Mouse (Mus musculus): ENCODE results near the gene Cers3. TPM values are rescaled to one million over a fixed set of nuclear protein-coding genes. Genes with fewer than 3 reads are reported as not detected.

Cers3 gene
- polyA plus RNA-seq, 1 experiment, result not detected

GRCm38 (mm10) chr7:66842021-66842420, 98.7 kb downstream of the Cers3 start:
- no peaks in the 10 kb centered on the region for H3K9me3 ChIP-seq (ENCODE audit: control insufficient read depth, low read length)
- TF ChIP-seq TAL1 (IDR thresholded peaks at IDR 0.05; ENCODE audit: low read length) (no peak), GATA1 (IDR thresholded peaks at IDR 0.05; ENCODE audit: low read length) (no peak)

GRCm38 (mm10) chr7:66843846-66844245, 100.5 kb downstream of the Cers3 start:
- Histone ChIP-seq H3K4me1 (ENCODE audit: control insufficient read depth) (peaks cover 7% of the 10 kb centered on the region), H3K4me3 (replicated peaks) (no peak overlapping the region), H3K27me3 (ENCODE audit: control insufficient read depth) (peaks cover 42% of the 10 kb centered on the region), H3K9me3 (ENCODE audit: control insufficient read depth, low read length) (no peaks in the 10 kb centered on the region), H3K36me3 (ENCODE audit: control insufficient read depth) (no peaks in the 10 kb centered on the region)
- TF ChIP-seq GATA1 (IDR thresholded peaks at IDR 0.05; ENCODE audit: low read length) (no peak), TAL1 (IDR thresholded peaks at IDR 0.05; ENCODE audit: low read length) (no peak)

More at GRCm38 (mm10) chr7:66842021-66842420, 98.7 kb downstream of the Cers3 start:
- Histone ChIP-seq H3K36me3 (ENCODE audit: control insufficient read depth) (no peaks in the 10 kb centered on the region), H3K27me3 (ENCODE audit: control insufficient read depth) (peaks cover 48% of the 10 kb centered on the region), H3K4me3 (replicated peaks) (no peak overlapping the region), H3K4me1 (ENCODE audit: control insufficient read depth) (peaks cover 7% of the 10 kb centered on the region)

DNA sequence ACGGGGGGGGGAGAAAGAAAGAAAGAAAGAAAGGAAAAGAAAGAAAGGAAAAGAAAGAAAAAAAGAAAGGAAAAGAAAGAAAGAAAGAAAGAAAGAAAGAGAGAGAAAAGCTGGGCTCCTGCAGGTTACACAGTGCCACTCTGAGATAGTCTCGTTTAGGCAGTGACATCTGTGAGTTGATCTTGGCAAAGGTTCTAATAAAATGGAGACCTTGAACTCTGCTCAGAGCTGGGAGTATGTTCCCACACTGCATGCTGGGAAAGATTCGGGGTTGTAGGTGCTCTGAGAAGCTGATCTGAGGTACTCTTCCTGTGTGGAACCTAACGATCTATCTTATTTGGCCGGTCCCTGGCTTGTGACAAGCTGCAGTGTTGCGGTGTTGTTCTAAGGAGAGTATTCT, 103.3 kb downstream of the Cers3 start:
- Histone ChIP-seq H3K27me3 (ENCODE audit: control insufficient read depth) (peaks cover 14% of the 10 kb centered on the region), H3K4me1 (ENCODE audit: control insufficient read depth) (no peaks in the 10 kb centered on the region), H3K36me3 (ENCODE audit: control insufficient read depth) (no peaks in the 10 kb centered on the region), H3K4me3 (replicated peaks) (no peak overlapping the region), H3K9me3 (ENCODE audit: control insufficient read depth, low read length) (no peaks in the 10 kb centered on the region)
- TF ChIP-seq GATA1 (IDR thresholded peaks at IDR 0.05; ENCODE audit: low read length) (no peak), TAL1 (IDR thresholded peaks at IDR 0.05; ENCODE audit: low read length) (no peak)

- Histone ChIP-seq H3K9me3 (ENCODE audit: control insufficient read depth, low read length) (no peaks in the 10 kb centered on the region), H3K4me1 (ENCODE audit: control insufficient read depth) (no peaks in the 10 kb centered on the region)
- TF ChIP-seq GATA1 (IDR thresholded peaks at IDR 0.05; ENCODE audit: low read length) (no peak), TAL1 (IDR thresholded peaks at IDR 0.05; ENCODE audit: low read length) (no peak)
Measured at GRCm38 (mm10) chr7:66847299-66847698, 104.0 kb downstream of the Cers3 start.

DNA sequence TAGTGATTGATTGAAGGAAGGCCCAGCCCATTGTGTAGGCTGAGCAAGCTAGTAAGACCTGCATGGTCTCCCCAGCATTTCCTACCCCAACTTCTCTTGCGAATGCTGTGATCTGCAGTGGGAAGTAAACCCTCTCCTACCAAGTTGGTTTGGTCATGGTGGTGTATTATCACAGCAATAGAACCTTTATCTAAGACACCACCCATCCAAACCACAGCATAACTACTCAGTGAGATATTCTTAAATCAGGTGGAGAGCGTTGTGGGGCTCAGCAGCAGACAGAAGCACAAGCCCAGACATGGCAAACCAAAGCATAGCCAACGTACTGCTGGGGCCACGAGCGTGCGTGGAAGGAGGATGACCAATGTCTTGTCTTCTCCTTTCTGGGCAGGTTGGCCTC, 106.0 kb downstream of the Cers3 start:
- Histone ChIP-seq H3K4me3 (replicated peaks) (no peak overlapping the region), H3K4me1 (ENCODE audit: control insufficient read depth) (no peaks in the 10 kb centered on the region), H3K9me3 (ENCODE audit: control insufficient read depth, low read length) (no peaks in the 10 kb centered on the region), H3K27me3 (ENCODE audit: control insufficient read depth) (no peaks in the 10 kb centered on the region), H3K36me3 (ENCODE audit: control insufficient read depth) (no peaks in the 10 kb centered on the region)
- TF ChIP-seq GATA1 (IDR thresholded peaks at IDR 0.05; ENCODE audit: low read length), result no peak
- no peak for TF ChIP-seq TAL1 (IDR thresholded peaks at IDR 0.05; ENCODE audit: low read length)

More at GRCm38 (mm10) chr7:66847299-66847698, 104.0 kb downstream of the Cers3 start:
- Histone ChIP-seq H3K36me3 (ENCODE audit: control insufficient read depth) (no peaks in the 10 kb centered on the region), H3K4me3 (replicated peaks) (no peak overlapping the region), H3K27me3 (ENCODE audit: control insufficient read depth) (peaks cover 7% of the 10 kb centered on the region; the same call in 1 of the 2 replicates)

- Histone ChIP-seq H3K27me3 (ENCODE audit: control insufficient read depth) (no peaks in the 10 kb centered on the region), H3K36me3 (ENCODE audit: control insufficient read depth) (no peaks in the 10 kb centered on the region), H3K4me1 (ENCODE audit: control insufficient read depth) (no peaks in the 10 kb centered on the region), H3K9me3 (ENCODE audit: control insufficient read depth, low read length) (no peaks in the 10 kb centered on the region), H3K4me3 (replicated peaks) (no peak overlapping the region)
- TF ChIP-seq TAL1 (IDR thresholded peaks at IDR 0.05; ENCODE audit: low read length) (no peak), GATA1 (IDR thresholded peaks at IDR 0.05; ENCODE audit: low read length) (no peak)
Measured at GRCm38 (mm10) chr7:66852164-66852563, 108.9 kb downstream of the Cers3 start.

- H3K4me3 ChIP-seq (replicated peaks), result no peak overlapping the region
- H3K36me3 ChIP-seq (ENCODE audit: control insufficient read depth), result no peaks in the 10 kb centered on the region
- H3K9me3 ChIP-seq (ENCODE audit: control insufficient read depth, low read length), result no peaks in the 10 kb centered on the region
- H3K27me3 ChIP-seq (ENCODE audit: control insufficient read depth), result no peaks in the 10 kb centered on the region
- TF ChIP-seq TAL1 (IDR thresholded peaks at IDR 0.05; ENCODE audit: low read length), result no peak
- no peak for TF ChIP-seq GATA1 (IDR thresholded peaks at IDR 0.05; ENCODE audit: low read length)
- H3K4me1 ChIP-seq (ENCODE audit: control insufficient read depth), result no peaks in the 10 kb centered on the region
Measured at GRCm38 (mm10) chr7:66857610-66858009, 114.3 kb downstream of the Cers3 start.

DNA sequence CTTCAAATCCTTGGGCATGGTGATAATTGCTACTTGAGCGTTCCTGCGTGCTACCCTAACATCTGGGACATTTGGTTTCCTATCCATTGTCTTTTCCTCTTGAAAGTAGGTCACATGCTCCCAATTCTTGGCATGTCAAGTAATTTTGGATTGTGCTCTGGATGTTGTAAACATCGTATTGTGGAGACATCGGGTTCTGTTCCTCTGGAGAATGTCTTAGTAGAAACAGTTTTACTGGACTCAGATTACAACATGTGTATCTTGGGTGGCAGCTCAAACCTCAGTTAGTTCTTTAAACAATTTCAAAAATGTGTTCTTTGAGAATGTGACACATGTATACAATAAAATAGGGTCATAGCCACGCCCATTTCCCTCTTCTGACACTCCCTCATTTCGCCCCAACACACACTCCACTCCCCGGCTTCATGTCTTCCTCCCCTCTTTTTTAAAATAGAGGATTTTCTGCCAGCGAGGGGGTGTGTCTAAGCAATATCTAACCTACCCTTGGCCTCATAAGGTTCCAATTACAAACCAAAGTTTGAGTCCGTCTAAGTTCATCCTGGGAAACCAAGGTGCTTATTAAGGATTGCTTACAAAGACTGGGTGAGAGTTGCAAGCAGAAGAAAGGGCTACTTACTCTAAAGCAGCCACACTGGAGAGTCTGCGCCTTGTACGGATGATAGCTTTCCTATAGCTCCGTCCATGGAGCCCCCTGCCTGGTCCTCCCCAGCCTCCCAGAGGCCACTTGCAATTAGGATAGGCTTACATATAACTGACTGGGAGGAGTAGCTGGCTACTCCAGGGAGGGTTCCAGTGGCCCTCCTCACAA, 115.2 kb downstream of the Cers3 start:
- H3K36me3 ChIP-seq (ENCODE audit: control insufficient read depth), result no peaks in the 10 kb centered on the region
- no peaks in the 10 kb centered on the region for H3K9me3 ChIP-seq (ENCODE audit: control insufficient read depth, low read length)
- no peaks in the 10 kb centered on the region for H3K4me1 ChIP-seq (ENCODE audit: control insufficient read depth)
- no peaks in the 10 kb centered on the region for H3K27me3 ChIP-seq (ENCODE audit: control insufficient read depth)
- no peak overlapping the region for H3K4me3 ChIP-seq (replicated peaks)
- TF ChIP-seq GATA1 (IDR thresholded peaks at IDR 0.05; ENCODE audit: low read length), result no peak
- TF ChIP-seq TAL1 (IDR thresholded peaks at IDR 0.05; ENCODE audit: low read length), result no peak

GRCm38 (mm10) chr7:66859220-66859619, 115.9 kb downstream of the Cers3 start:
- no peak for TF ChIP-seq TAL1 (IDR thresholded peaks at IDR 0.05; ENCODE audit: low read length)
- TF ChIP-seq GATA1 (IDR thresholded peaks at IDR 0.05; ENCODE audit: low read length), result no peak
- no peak overlapping the region for H3K4me3 ChIP-seq (replicated peaks)
- no peaks in the 10 kb centered on the region for H3K36me3 ChIP-seq (ENCODE audit: control insufficient read depth)
- no peaks in the 10 kb centered on the region for H3K27me3 ChIP-seq (ENCODE audit: control insufficient read depth)
- no peaks in the 10 kb centered on the region for H3K4me1 ChIP-seq (ENCODE audit: control insufficient read depth)
- H3K9me3 ChIP-seq (ENCODE audit: control insufficient read depth, low read length), result no peaks in the 10 kb centered on the region

Data from erythroblast, embryonic 14.5 days (primary cell).